Mouse (Mus musculus) midbrain, postnatal 0 days (tissue): ENCODE results near the gene Katnal1. TPM values are rescaled to one million over a fixed set of nuclear protein-coding genes. Genes with fewer than 3 reads are reported as not detected.

Experiments
- ATAC-seq: fragments of 200-750 bp; cut with Nextera tagmentation; 2 replicates; pipeline ENCODE4 v1.8.0; 2017; ENCODE audit warnings: moderate number of reproducible peaks, mild to moderate bottlenecking, moderate TSS enrichment, moderate library complexity; ENCODE audit not compliant: low FRiP score
- DNase-seq: peaks from one replicate; pipeline ENCODE4 v3.0.0-alpha.2; 2015; ENCODE audit warnings: low spot score
- H3K27ac ChIP-seq: fragments of 300-500 bp; sonication (generic); 2 replicates; pipeline ENCODE4 v1.5.1; 2014; ENCODE audit warnings: low read depth, mild to moderate bottlenecking, low read length, mixed read lengths
- H3K27me3 ChIP-seq: fragments of 300-500 bp; sonication (generic); 2 replicates; pipeline ENCODE4 v1.6.1; 2014; ENCODE audit warnings: low read length, control low read depth, mixed read lengths; ENCODE audit not compliant: insufficient read depth
- H3K36me3 ChIP-seq: fragments of 300-500 bp; sonication (generic); 2 replicates; pipeline ENCODE4 v1.6.1; 2014; ENCODE audit warnings: low read length, control low read depth, mixed read lengths; ENCODE audit not compliant: insufficient read depth
- H3K4me1 ChIP-seq: fragments of 300-500 bp; sonication (generic); 2 replicates; pipeline ENCODE4 v1.6.1; 2014; ENCODE audit warnings: mild to moderate bottlenecking, control low read depth, antibody characterized with exemption, low read length, mixed read lengths; ENCODE audit not compliant: insufficient read depth
- H3K4me2 ChIP-seq: fragments of 300-500 bp; sonication (generic); 2 replicates; pipeline ENCODE4 v1.6.1; 2014; ENCODE audit warnings: low read depth, mild to moderate bottlenecking, low read length, mixed read lengths; ENCODE audit not compliant: poor library complexity, severe bottlenecking
- H3K4me3 ChIP-seq: fragments of 300-500 bp; sonication (generic); 2 replicates; pipeline ENCODE4 v1.5.1; 2014; ENCODE audit warnings: low read depth, mild to moderate bottlenecking, low read length, moderate library complexity
- H3K9ac ChIP-seq: fragments of 300-500 bp; sonication (generic); replicated peaks from 2 replicates; pipeline ENCODE4 v1.6.1; 2014; ENCODE audit warnings: mild to moderate bottlenecking, low read length, moderate library complexity, mixed read lengths; ENCODE audit not compliant: poor library complexity, severe bottlenecking
- H3K9me3 ChIP-seq: fragments of 300-500 bp; sonication (generic); 2 replicates; pipeline ENCODE4 v1.6.1; 2016; ENCODE audit warnings: low read length, control low read depth
- CTCF ChIP-seq: IDR thresholded peaks from 2 replicates; pipeline ENCODE4 v1.5.1; 2016; ENCODE audit warnings: antibody characterized with exemption, mild to moderate bottlenecking
- WGBS: fragments of 180-500 bp; shearing (Covaris S2); extraction: QIAGEN DNeasy Blood & Tissue Kit; methylation state at CpG from one replicate; pipeline ENCODE4 v1.1.7; 2014; 5-methylcytosine and 5-hydroxymethylcytosine counted together
- polyA plus RNA-seq: library from polyadenylated mRNA; unstranded; fragments of >200 nt; fragmentation: Nextera tagmentation; extraction: Ambion mirVana; gene quantifications from 2 replicates; pipeline ENCODE4 v1.2.1, GENCODE M21; 2015
- total RNA-seq: library from RNA; depleted of rRNA; stranded (reverse); fragments of >200 nt; gene quantifications from 2 replicates; pipeline ENCODE4 v1.2.3, GENCODE M21; 2014; rRNA removed

Gene Katnal1
- total and polyA plus RNA-seq, 2 experiments from 2014 or later, result 31.4 to 38.0 TPM

DNA sequence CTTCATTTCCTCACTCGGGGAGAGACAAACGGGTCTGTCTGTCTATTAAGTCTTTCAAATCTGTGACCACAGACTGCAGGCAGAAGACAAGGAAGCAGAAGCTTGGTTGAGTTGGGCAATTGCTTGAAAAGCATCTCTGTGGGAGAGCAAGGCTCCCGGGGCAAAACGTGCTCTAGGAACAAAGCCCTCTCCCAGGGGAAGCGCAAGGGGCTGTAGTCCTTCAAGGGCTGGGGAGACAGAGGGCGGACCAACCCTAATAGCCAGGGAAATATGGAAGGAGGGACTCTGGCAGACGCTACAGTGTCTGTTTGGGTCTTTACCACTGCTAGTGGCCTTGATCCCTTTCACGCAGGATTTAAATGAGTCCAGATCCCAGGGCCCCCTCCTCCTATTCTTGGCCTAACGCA is 98.0 kb downstream of the Katnal1 start:
- Histone ChIP-seq H3K27ac (no peak overlapping the region), H3K36me3 (no peaks in the 10 kb centered on the region), H3K4me1 (no peaks in the 10 kb centered on the region; the same call in 1 of the 2 replicates), H3K27me3 (no peaks in the 10 kb centered on the region), H3K4me3 (peak overlapping the region; percentile 5; the same call in 1 of the 2 replicates), H3K4me2 (peak overlapping the region; percentile 39), H3K9me3 (no peaks in the 10 kb centered on the region), H3K9ac (no peak overlapping the region)
- no peak for TF ChIP-seq CTCF
- ATAC-seq (no peak), DNase-seq (peak; percentile 31)
- 2% methylated on average over 9 of the region's 9 CpGs for WGBS

DNA sequence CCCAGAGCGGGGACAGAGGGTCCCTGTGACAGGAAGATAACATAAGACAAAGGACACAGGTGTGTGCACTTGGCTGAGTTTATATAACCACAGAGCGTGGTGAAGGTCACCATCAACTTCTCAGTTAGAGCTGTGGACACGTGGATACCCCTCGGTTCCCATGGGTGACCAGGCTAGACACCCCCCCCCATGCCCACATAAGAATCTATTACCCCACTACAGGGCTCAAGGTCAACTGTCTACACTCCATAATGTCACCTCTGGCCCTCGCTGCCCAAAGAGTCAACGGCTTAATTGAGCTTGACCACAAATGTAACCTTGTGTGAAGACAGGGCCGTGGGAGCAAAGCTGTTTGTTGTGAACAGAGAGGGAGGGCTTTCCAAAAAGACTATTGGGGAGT is 103.4 kb downstream of the Katnal1 start:
- DNase-seq (no peak), ATAC-seq (no peak)
- whole genome bisulfite sequencing, result 85% methylated on average over 7 of the region's 7 CpGs
- Histone ChIP-seq H3K9me3 (no peaks in the 10 kb centered on the region), H3K4me3 (no peak overlapping the region), H3K4me1 (no peaks in the 10 kb centered on the region; the same call in 1 of the 2 replicates), H3K27ac (no peak overlapping the region), H3K36me3 (no peaks in the 10 kb centered on the region), H3K27me3 (no peaks in the 10 kb centered on the region), H3K9ac (no peak overlapping the region), H3K4me2 (no peak overlapping the region)
- no peak for TF ChIP-seq CTCF

DNA sequence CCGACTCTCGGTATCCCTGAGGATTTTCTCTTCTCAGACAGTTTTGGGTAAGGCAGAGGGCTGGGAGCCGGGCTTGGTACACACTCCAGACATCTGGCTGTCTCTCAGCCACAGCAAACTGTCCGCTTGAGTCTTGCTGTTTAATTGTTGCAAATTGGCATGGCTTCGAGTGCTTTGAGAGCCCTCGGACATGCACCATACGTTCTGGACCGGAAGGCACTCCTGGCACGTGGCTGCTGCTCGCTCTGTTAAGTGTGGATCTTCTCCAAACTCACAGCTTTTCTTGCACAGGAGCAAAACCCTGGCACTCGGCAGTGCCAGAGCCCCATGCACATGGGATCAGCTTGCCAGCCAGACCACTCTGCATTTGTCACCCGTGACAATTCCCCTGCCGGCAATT is 106.3 kb downstream of the Katnal1 start:
- H3K4me2 ChIP-seq, result no peak overlapping the region
- H3K27me3 ChIP-seq, result no peaks in the 10 kb centered on the region
- no peak overlapping the region for H3K27ac ChIP-seq
- 0 out of 2 replicates have a peak, but pooled peaks have one; percentile 16 for ATAC-seq
- 73% methylated on average over 13 of the region's 13 CpGs for WGBS
- DNase-seq, result peak; percentile 76
- no peak for TF ChIP-seq CTCF
- H3K4me3 ChIP-seq, result no peak overlapping the region
- H3K9me3 ChIP-seq, result no peaks in the 10 kb centered on the region
- no peak overlapping the region for H3K9ac ChIP-seq
- H3K4me1 ChIP-seq, result peaks cover 4% of the 10 kb centered on the region
- H3K36me3 ChIP-seq, result no peaks in the 10 kb centered on the region

Other genes starting within 250 kb of the Katnal1 start
- gene Gm42791, start 65.8 kb upstream of the Katnal1 start, total RNA-seq, result not detected in 2 replicates
- gene Gm42791, start 65.8 kb upstream of the Katnal1 start, polyA plus RNA-seq, result 2.1 and 3.1 TPM in 2 replicates